25 mouse cellular contexts compared by ENCODE assay signal in the genomic region with DNA sequence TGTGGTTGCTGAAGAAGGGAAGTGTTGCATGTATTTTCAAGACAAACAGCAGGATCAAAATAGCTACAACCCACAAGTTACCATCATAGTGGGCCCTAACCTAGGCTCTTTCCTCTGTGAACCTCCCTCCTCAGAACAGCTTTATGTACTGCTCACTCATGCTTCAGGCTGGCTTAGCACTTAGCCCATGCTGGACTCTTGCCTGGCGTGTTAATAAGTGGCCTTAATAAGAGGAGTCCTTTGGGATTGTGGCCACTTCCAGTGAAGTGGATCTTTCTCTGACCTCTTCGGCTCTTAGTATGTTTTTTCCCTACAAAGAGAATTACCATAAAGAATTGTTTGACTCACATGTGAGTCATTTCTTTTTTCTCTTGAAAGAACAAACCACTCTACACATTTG.
DNase-seq lines count a peak whose midpoint lies in the region; ATAC-seq and TF ChIP-seq lines count a peak whose summit lies in the region.
"Had no signal": no experiment of that assay in that cellular context is flagged by ENCODE, and none has a peak within 500 bp of the region (broad histone marks: within the 10 kb centered on the region; RNA-seq: fewer than 3 reads in every experiment).

No protein-coding gene starts in this region.

- no peak for TF ChIP-seq CTCF in lung, adult 2 months (IDR thresholded peaks at IDR 0.05; ENCODE audit: insufficient read depth, low read length)

- H3K4me3 ChIP-seq in heart, embryonic 10.5 days, result no peak overlapping the region
- no peak overlapping the region for H3K4me3 ChIP-seq in kidney, embryonic 15.5 days (replicated peaks)
- H3K4me3 ChIP-seq in lung, adult 2 months (replicated peaks; ENCODE audit: extremely low read depth, low read depth, low read length), result no peak overlapping the region
- H3K4me3 ChIP-seq in forebrain, embryonic 15.5 days, result no peak overlapping the region
- H3K4me3 ChIP-seq: embryonic facial prominence, embryonic 12.5 days; embryonic facial prominence, embryonic 15.5 days; heart, adult 2 months; hindbrain, embryonic 12.5 days; hindbrain, embryonic 15.5 days had no signal

- WGBS in heart, embryonic 10.5 days, result 75% methylated on average over 2 of the region's 2 CpGs
- WGBS in kidney, embryonic 15.5 days, result 86% methylated on average over 2 of the region's 2 CpGs
- 86% methylated on average over 2 of the region's 2 CpGs for WGBS in lung, adult 2 months
- WGBS in forebrain, embryonic 15.5 days, result 73% methylated on average over 2 of the region's 2 CpGs

- H3K36me3 ChIP-seq in heart, embryonic 10.5 days, result no peaks in the 10 kb centered on the region
- H3K36me3 ChIP-seq in kidney, embryonic 15.5 days, result no peaks in the 10 kb centered on the region
- no peaks in the 10 kb centered on the region for H3K36me3 ChIP-seq in forebrain, embryonic 15.5 days
- H3K36me3 ChIP-seq: embryonic facial prominence, embryonic 12.5 days; embryonic facial prominence, embryonic 15.5 days; G1E; hindbrain, embryonic 12.5 days; hindbrain, embryonic 15.5 days had no signal

- H3K4me2 ChIP-seq in kidney, embryonic 15.5 days, result no peak overlapping the region
- H3K4me2 ChIP-seq in forebrain, embryonic 15.5 days (replicated peaks), result no peak overlapping the region
- H3K4me2 ChIP-seq: embryonic facial prominence, embryonic 12.5 days; embryonic facial prominence, embryonic 15.5 days; heart, embryonic 11.5 days; hindbrain, embryonic 12.5 days; hindbrain, embryonic 15.5 days had no signal

- H3K4me1 ChIP-seq in heart, embryonic 10.5 days, result no peaks in the 10 kb centered on the region
- peaks cover 12% of the 10 kb centered on the region for H3K4me1 ChIP-seq in kidney, embryonic 15.5 days
- H3K4me1 ChIP-seq in lung, adult 2 months (ENCODE audit: control insufficient read depth, insufficient read depth, low read length), result no peaks in the 10 kb centered on the region
- H3K4me1 ChIP-seq in forebrain, embryonic 15.5 days, result no peaks in the 10 kb centered on the region
- H3K4me1 ChIP-seq: embryonic facial prominence, embryonic 12.5 days; hindbrain, embryonic 12.5 days; hindbrain, embryonic 15.5 days had no signal

- ATAC-seq in kidney, embryonic 15.5 days (replicated peaks; ENCODE audit: low FRiP score), result no peak
- no peak for ATAC-seq in forebrain, embryonic 15.5 days (replicated peaks)
- ATAC-seq: activated CD4-positive, CD25-positive, alpha-beta regulatory T cell, adult 4 months; forebrain, embryonic 14.5 days had no signal

- no peak overlapping the region for H3K9ac ChIP-seq in kidney, embryonic 15.5 days
- H3K9ac ChIP-seq in forebrain, embryonic 15.5 days (replicated peaks), result no peak overlapping the region
- H3K9ac ChIP-seq: embryonic facial prominence, embryonic 12.5 days; embryonic facial prominence, embryonic 15.5 days; hindbrain, embryonic 12.5 days; hindbrain, embryonic 15.5 days had no signal

- no peak overlapping the region for H3K27ac ChIP-seq in heart, embryonic 10.5 days
- no peak overlapping the region for H3K27ac ChIP-seq in kidney, embryonic 15.5 days
- H3K27ac ChIP-seq in forebrain, embryonic 15.5 days (replicated peaks), result no peak overlapping the region
- H3K27ac ChIP-seq: embryonic facial prominence, embryonic 12.5 days; embryonic facial prominence, embryonic 15.5 days; heart, adult 2 months; hindbrain, embryonic 12.5 days; hindbrain, embryonic 15.5 days had no signal

- no peak for TF ChIP-seq POLR2A in lung, adult 2 months (IDR thresholded peaks at IDR 0.05; ENCODE audit: borderline replicate concordance, extremely low read depth, low read depth, low read length)

- DNase-seq in heart, adult 11 months, result peak; percentile 22
- no peak for DNase-seq in heart, embryonic 10.5 days (ENCODE audit: low spot score)
- peak; percentile 45 to 72 for DNase-seq in kidney, adult 8-10 months
- peak; percentile 12 for DNase-seq in lung, postnatal 36 days
- DNase-seq in lung, adult 2 months, result no peak
- peak; percentile 72 to 73 for DNase-seq in kidney, postnatal 36 days
- DNase-seq: adrenal gland, postnatal 10 days; adrenal gland, postnatal 36 days; B cell, adult 2 months; cerebellum, adult 18-20 months; cerebellum, adult 9-10 months; cerebellum, postnatal 14 days; gastrocnemius, postnatal 25 days; heart, adult 2 months had no signal

- H3K9me3 ChIP-seq in heart, embryonic 10.5 days, result no peaks in the 10 kb centered on the region
- no peaks in the 10 kb centered on the region for H3K9me3 ChIP-seq in kidney, embryonic 15.5 days (replicated peaks)
- H3K9me3 ChIP-seq in forebrain, embryonic 15.5 days, result no peaks in the 10 kb centered on the region
- H3K9me3 ChIP-seq: embryonic facial prominence, embryonic 12.5 days; embryonic facial prominence, embryonic 15.5 days; G1E; hindbrain, embryonic 12.5 days; hindbrain, embryonic 15.5 days had no signal

- no peaks in the 10 kb centered on the region for H3K27me3 ChIP-seq in heart, embryonic 10.5 days (ENCODE audit: insufficient read depth, poor library complexity, severe bottlenecking)
- H3K27me3 ChIP-seq in kidney, embryonic 15.5 days, result no peaks in the 10 kb centered on the region
- no peaks in the 10 kb centered on the region for H3K27me3 ChIP-seq in forebrain, embryonic 15.5 days
- H3K27me3 ChIP-seq: CH12.LX; embryonic facial prominence, embryonic 12.5 days; embryonic facial prominence, embryonic 15.5 days; hindbrain, embryonic 12.5 days; hindbrain, embryonic 15.5 days had no signal

Comparison
In these comparisons a context has a peak if more than half of its experiments do, and no peak if none do; other contexts are left out.
1. DNase-seq: peak in heart, adult 11 months (single experiment), kidney, adult 8-10 months (2 of 2), lung, postnatal 36 days (single experiment) and kidney, postnatal 36 days (2 of 2); none in heart, embryonic 10.5 days (single experiment) and lung, adult 2 months (single experiment).